Mouse (Mus musculus): ENCODE measurements around the gene Zfp953. TPM values are rescaled to one million over a fixed set of nuclear protein-coding genes. Genes with fewer than 3 reads are reported as not detected.
"Not testable (repeated sequence)": the region's sequence is repeated elsewhere in the genome, so short reads cannot be mapped to it uniquely, and the experiment has no call there.

Zfp953 gene
- 1 to 10 TPM in 1 of 2 experiments, under 1 TPM in 1; 0.99 to 1.2 TPM for total RNA-seq (2021)
- long read RNA-seq, experiment 1, result 0 reads
- long read RNA-seq, experiment 2, result 0 reads

GRCm38 (mm10) chr13:67360131-67360744 lies at the start of gene Zfp953, which contains the start of gene Gm28044:
Gene Zfp953 (minus strand): TSS chr13:67360605.
Gene Gm28044 (minus strand): TSS chr13:67360536.
- DNase-seq, result peak; percentile 81

DNA sequence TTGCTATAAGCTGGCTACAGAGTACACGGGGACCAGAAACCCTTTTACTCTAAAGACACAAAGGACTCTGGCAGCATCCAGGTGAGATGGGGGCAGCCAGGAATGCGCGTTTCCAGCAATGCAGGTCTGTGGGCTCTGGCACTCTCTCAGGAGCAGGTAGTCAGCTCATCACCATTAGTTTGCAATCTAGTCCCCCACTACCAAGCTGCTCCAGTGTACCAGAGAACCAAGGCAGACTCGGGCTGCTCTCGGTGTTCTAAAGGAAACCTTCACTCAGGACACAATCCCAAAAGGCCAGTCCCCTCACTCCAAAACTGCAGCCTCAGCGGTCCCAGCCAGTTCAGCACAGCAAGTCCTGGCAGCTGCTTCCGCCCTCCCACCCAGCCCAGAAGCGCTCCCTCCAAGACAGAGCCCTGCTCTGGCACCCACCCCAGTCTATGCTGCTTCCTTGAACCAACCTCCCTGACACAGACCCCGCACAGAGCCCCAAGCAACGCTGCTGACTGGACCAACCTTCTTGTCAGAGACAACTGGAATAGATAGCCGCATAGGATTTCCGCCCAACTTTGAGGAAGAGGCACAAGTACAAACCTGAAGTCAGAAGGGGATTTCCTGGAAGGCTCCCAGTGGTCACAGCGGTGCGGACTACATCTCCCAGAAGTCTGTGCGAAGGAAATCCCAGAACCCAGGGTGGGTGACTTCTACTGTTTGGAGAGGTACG lies 38.9 kb upstream of the Zfp953 start, which contains the start of gene Zfp429:
Gene Zfp429, minus strand, starts transcription at position 637 of the 721 bp plus-strand sequence.
- DNase-seq, result peak; percentile 63

DNA sequence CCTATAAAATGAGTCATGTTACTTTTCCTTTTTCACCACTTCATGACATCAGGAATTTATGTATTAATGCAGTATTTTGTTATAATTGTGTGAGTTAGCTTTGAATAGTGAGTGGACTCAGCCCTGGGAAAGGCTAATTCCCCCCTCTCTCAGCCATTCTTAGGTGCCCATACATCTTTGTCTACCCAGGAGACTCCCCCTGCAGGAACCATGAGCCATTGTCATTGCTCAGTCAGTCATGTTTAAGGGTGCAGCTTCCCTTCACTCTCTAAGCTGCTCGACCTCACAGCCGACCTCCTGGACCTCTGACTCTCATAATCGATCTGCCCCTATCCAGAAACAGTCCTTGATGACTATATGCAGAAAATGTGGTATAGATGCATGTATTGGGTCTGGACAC lies 15.8 kb upstream of the Zfp953 start:
- DNase-seq, result not testable (repeated sequence)

- peak; percentile 57 for DNase-seq
Measured at GRCm38 (mm10) chr13:67375050-67375911, 14.9 kb upstream of the Zfp953 start, which contains the start of the genes Gm28041 and Zfp456. Gene Gm28041 (minus strand): TSS chr13:67375733. Gene Zfp456 (minus strand): TSS chr13:67375810.

- no peak for DNase-seq
Measured at GRCm38 (mm10) chr13:67351854-67352253, 8.6 kb downstream of the Zfp953 start.

GRCm38 (mm10) chr13:67343422-67343821 lies 17.0 kb downstream of the Zfp953 start:
- no peak for DNase-seq

GRCm38 (mm10) chr13:67332877-67333276 lies 27.5 kb downstream of the Zfp953 start:
- no peak for DNase-seq

GRCm38 (mm10) chr13:67332019-67332724 lies 28.2 kb downstream of the Zfp953 start, which contains the start of gene Zfp595:
Gene Zfp595 (minus strand): TSS chr13:67332570.
- peak; percentile 84 for DNase-seq

DNA sequence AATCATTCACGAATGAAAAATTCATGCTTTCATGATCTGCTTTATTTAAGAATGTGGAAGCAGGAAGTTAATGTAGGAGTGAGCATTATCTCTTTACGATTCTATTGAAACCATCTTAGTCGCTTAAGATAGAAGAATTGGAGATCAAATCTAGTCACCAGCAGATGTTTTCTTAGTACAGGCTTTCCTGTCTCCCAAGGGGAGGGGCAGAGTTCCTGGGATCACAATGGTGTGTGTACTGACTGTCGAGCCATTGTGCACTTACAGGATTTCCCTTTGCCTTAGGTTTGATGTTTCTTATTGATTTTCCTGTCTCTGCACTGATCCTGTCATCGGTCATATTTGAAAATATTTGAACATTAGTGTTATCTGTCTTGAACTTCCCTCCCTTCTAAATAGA lies 53.7 kb downstream of the Zfp953 start:
- no peak for DNase-seq

DNA sequence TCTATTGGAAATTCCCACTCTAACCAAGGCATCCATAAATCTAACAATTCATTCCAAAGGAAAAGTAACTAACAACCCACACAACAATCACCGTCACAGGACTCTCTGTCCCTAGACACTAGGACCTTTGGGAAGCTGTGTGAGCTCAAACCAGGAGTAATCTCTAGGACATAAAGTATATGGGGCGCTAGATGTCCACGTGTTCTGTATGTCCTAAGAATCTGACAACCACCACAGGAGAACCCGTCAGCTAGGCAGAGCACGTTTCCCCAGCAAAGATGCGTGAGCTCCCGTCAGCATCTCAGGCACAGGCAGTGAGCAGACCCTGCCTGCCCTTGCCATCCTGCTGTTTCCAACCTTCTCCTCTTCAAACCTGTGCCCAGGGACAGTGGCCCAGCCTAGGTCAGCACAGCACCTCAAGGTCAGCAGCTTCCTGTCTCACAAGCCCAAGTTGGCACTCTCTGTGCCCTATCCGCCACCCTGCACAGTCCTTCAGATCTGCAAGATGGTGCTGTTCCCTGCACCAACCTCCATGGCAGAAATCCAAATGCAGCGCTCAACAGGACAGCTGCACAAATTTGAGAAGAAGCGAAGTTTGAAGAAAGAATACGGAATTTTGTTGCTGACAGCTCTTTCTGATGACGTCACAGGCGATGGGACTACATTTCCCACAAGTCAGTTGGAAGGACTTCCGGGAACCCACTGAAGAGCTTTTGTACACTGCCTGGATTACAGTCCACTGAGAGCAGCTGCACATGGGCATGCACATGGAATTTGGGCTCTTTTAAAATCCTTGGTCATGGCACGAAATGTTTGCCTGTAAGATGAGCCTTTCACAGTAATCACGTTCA lies 54.4 kb downstream of the Zfp953 start, which contains the start of gene Zfp457:
Gene Zfp457, minus strand, starts transcription at position 664 of the 851 bp plus-strand sequence.
- peak; percentile 80 for DNase-seq

Other genes with a start within 250 kb of the Zfp953 start
- under 1 TPM; 0.46 to 0.51 TPM for gene Rslcan18, start 244.3 kb downstream of the Zfp953 start, total RNA-seq (2021)
- gene Zfp759, start 238.9 kb downstream of the Zfp953 start, total RNA-seq (2021), result 1 to 10 TPM; 4.1 to 4.3 TPM
- 1 to 10 TPM; 1.8 to 1.9 TPM for gene Rsl1, start 187.4 kb downstream of the Zfp953 start, total RNA-seq (2021)
- gene Zfp455, start 166.1 kb downstream of the Zfp953 start, total RNA-seq (2021), result under 1 TPM; 0.43 to 0.49 TPM
- gene Zfp458, start 82.1 kb downstream of the Zfp953 start, total RNA-seq (2021), result 1 to 10 TPM; 1.0 to 1.1 TPM
- gene Zfp457, start 54.1 kb downstream of the Zfp953 start, total RNA-seq (2021), result 1 to 10 TPM; 3.3 to 4.3 TPM
- gene Zfp595, start 28.0 kb downstream of the Zfp953 start, total RNA-seq (2021), result 1 to 10 TPM; 1.7 TPM
- gene Gm28044, start 69 bp downstream of the Zfp953 start, total RNA-seq (2021), result under 1 TPM in 1 of 2 experiments, not detected in 1; 0.94 TPM
- gene Gm28041, start 15.1 kb upstream of the Zfp953 start, total RNA-seq (2021), result 1 to 10 TPM in 1 of 2 experiments, not detected in 1; 1.2 TPM
- under 1 TPM; 0.23 to 0.32 TPM for gene Zfp456, start 15.2 kb upstream of the Zfp953 start, total RNA-seq (2021)
- 1 to 10 TPM in 1 of 2 experiments, under 1 TPM in 1; 0.64 to 1.1 TPM for gene Zfp429, start 39.2 kb upstream of the Zfp953 start, total RNA-seq (2021)
- under 1 TPM; 0.16 to 0.36 TPM for gene Zfp459, start 60.8 kb upstream of the Zfp953 start, total RNA-seq (2021)
- 1 to 10 TPM; 3.9 to 4.2 TPM for gene Zfp874a, start 91.0 kb upstream of the Zfp953 start, total RNA-seq (2021)
- gene Zfp874b, start 123.7 kb upstream of the Zfp953 start, total RNA-seq (2021), result 10 to 100 TPM in 1 of 2 experiments, 1 to 10 TPM in 1; 8.3 to 11.0 TPM
- 1 to 10 TPM; 2.8 to 2.9 TPM for gene Zfp58, start 139.9 kb upstream of the Zfp953 start, total RNA-seq (2021)
- not detected for gene Gm26965, start 165.5 kb upstream of the Zfp953 start, total RNA-seq (2021)
- 1 to 10 TPM; 4.5 to 5.6 TPM for gene Zfp87, start 165.6 kb upstream of the Zfp953 start, total RNA-seq (2021)
- gene Zfp748, start 193.2 kb upstream of the Zfp953 start, total RNA-seq (2021), result 1 to 10 TPM; 2.2 to 2.6 TPM
- gene Zfp729b, start 249.1 kb upstream of the Zfp953 start, total RNA-seq (2021), result 1 to 10 TPM; 2.3 to 2.8 TPM